Mouse (Mus musculus): Measurements from ENCODE around the gene Diaph2. TPM values are rescaled to one million over a fixed set of nuclear protein-coding genes. Genes with fewer than 3 reads are reported as not detected.

Diaph2 gene
- polyA plus RNA-seq, 1 experiment from 2014 or later: 6.6 TPM

- no peak for ATAC-seq (ENCODE audit: low FRiP score)
- Histone ChIP-seq H3K9ac (no peak overlapping the region), H3K27me3 (no peaks in the 10 kb centered on the region), H3K4me2 (replicated peaks) (no peak overlapping the region), H3K36me3 (no peaks in the 10 kb centered on the region), H3K4me3 (no peak overlapping the region), H3K4me1 (no peaks in the 10 kb centered on the region), H3K27ac (no peak overlapping the region), H3K9me3 (replicated peaks) (no peaks in the 10 kb centered on the region)
- WGBS: 91% methylated on average over 4 of the region's 4 CpGs
Measured at GRCm38 (mm10) chrX:130212759-130213158, 463.2 kb downstream of the Diaph2 start.

GRCm38 (mm10) chrX:130230045-130230444 is 480.5 kb downstream of the Diaph2 start:
- ATAC-seq (ENCODE audit: low FRiP score): no peak
- Histone ChIP-seq H3K9me3 (replicated peaks) (no peaks in the 10 kb centered on the region), H3K27me3 (no peaks in the 10 kb centered on the region), H3K4me2 (replicated peaks) (no peak overlapping the region), H3K4me1 (no peaks in the 10 kb centered on the region), H3K9ac (no peak overlapping the region), H3K4me3 (no peak overlapping the region), H3K36me3 (no peaks in the 10 kb centered on the region), H3K27ac (no peak overlapping the region)
- WGBS: 89% methylated on average over 1 of the region's 1 CpGs

DNA sequence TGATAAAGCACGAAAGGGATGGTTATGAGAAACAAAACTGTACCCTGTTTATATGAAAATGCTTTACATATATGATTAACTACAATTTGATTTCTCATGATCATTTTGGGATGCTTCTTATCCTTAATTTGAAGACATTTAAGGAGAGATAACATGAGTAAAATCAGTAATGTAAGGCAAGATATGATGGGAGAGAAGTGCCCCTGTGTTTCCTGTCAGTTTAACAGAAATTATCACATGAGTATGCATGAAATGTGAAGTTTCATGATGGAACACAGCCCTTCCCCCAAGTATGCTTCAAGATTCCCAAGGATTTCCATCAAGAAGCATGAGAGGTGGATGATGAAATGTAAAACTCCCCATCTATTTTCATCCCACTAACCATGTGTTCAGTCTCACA is 485.6 kb downstream of the Diaph2 start:
- 74% methylated on average over 1 of the region's 1 CpGs for WGBS
- Histone ChIP-seq H3K4me1 (no peaks in the 10 kb centered on the region), H3K27ac (no peak overlapping the region), H3K4me3 (no peak overlapping the region), H3K9me3 (replicated peaks) (no peaks in the 10 kb centered on the region), H3K4me2 (replicated peaks) (no peak overlapping the region), H3K27me3 (no peaks in the 10 kb centered on the region), H3K9ac (no peak overlapping the region), H3K36me3 (no peaks in the 10 kb centered on the region)
- ATAC-seq (ENCODE audit: low FRiP score): no peak

- Histone ChIP-seq H3K9me3 (replicated peaks) (no peaks in the 10 kb centered on the region), H3K4me1 (no peaks in the 10 kb centered on the region), H3K4me3 (no peak overlapping the region), H3K36me3 (no peaks in the 10 kb centered on the region), H3K9ac (no peak overlapping the region), H3K27ac (no peak overlapping the region), H3K27me3 (no peaks in the 10 kb centered on the region), H3K4me2 (replicated peaks) (no peak overlapping the region)
- WGBS: 81% methylated on average over 1 of the region's 1 CpGs
- no peak for ATAC-seq (ENCODE audit: low FRiP score)
Measured at GRCm38 (mm10) chrX:130246652-130247051, 497.1 kb downstream of the Diaph2 start.

DNA sequence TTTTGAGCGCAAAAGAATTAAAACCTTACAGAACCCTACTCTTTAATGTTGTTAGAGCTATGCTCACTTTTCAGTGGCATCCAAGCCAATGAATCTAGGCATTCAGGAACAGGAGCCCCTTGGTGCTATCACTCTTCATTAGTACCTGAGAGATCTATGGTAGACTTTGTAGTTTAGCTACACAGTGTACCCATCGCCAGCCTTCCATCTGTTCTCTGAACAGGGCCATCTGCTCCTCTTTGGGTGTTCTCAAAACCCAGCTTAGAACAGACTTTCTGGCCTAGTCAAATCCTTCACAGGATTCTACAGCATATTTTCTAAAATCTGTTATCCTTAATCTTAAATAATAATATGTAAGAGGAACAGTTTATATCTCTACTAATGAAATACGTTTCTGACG is 504.1 kb downstream of the Diaph2 start:
- Histone ChIP-seq H3K4me3 (no peak overlapping the region), H3K4me2 (replicated peaks) (no peak overlapping the region), H3K27me3 (no peaks in the 10 kb centered on the region), H3K4me1 (no peaks in the 10 kb centered on the region), H3K9ac (no peak overlapping the region), H3K9me3 (replicated peaks) (no peaks in the 10 kb centered on the region), H3K27ac (no peak overlapping the region), H3K36me3 (no peaks in the 10 kb centered on the region)
- 92% methylated on average over 4 of the region's 4 CpGs for WGBS
- ATAC-seq (ENCODE audit: low FRiP score): no peak

- no peaks in the 10 kb centered on the region for H3K27me3 ChIP-seq
Measured at GRCm38 (mm10) chrX:130265707-130266106, 516.2 kb downstream of the Diaph2 start.

GRCm38 (mm10) chrX:130279144-130279543 is 529.6 kb downstream of the Diaph2 start:
- Histone ChIP-seq H3K4me1 (no peaks in the 10 kb centered on the region), H3K9ac (no peak overlapping the region), H3K36me3 (no peaks in the 10 kb centered on the region), H3K27ac (no peak overlapping the region), H3K27me3 (no peaks in the 10 kb centered on the region), H3K4me2 (replicated peaks) (no peak overlapping the region), H3K9me3 (replicated peaks) (no peaks in the 10 kb centered on the region), H3K4me3 (no peak overlapping the region)
- ATAC-seq (ENCODE audit: low FRiP score): no peak
- 87% methylated on average over 4 of the region's 4 CpGs for WGBS

More at GRCm38 (mm10) chrX:130265707-130266106, 516.2 kb downstream of the Diaph2 start:
- H3K4me3 ChIP-seq: no peak overlapping the region
- no peak for ATAC-seq (ENCODE audit: low FRiP score)
- no peak overlapping the region for H3K9ac ChIP-seq
- no peaks in the 10 kb centered on the region for H3K36me3 ChIP-seq
- no peak overlapping the region for H3K4me2 ChIP-seq (replicated peaks)
- no peak overlapping the region for H3K27ac ChIP-seq
- H3K4me1 ChIP-seq: no peaks in the 10 kb centered on the region
- H3K9me3 ChIP-seq (replicated peaks): no peaks in the 10 kb centered on the region

GRCm38 (mm10) chrX:130281484-130281883 is 531.9 kb downstream of the Diaph2 start:
- no peaks in the 10 kb centered on the region for H3K9me3 ChIP-seq (replicated peaks)
- H3K36me3 ChIP-seq: no peaks in the 10 kb centered on the region
- no peak overlapping the region for H3K4me3 ChIP-seq
- WGBS: 79% methylated on average over 2 of the region's 2 CpGs
- ATAC-seq (ENCODE audit: low FRiP score): no peak
- H3K4me2 ChIP-seq (replicated peaks): no peak overlapping the region
- no peaks in the 10 kb centered on the region for H3K27me3 ChIP-seq
- H3K27ac ChIP-seq: no peak overlapping the region
- H3K4me1 ChIP-seq: no peaks in the 10 kb centered on the region
- H3K9ac ChIP-seq: no peak overlapping the region

GRCm38 (mm10) chrX:130287032-130287431 is 537.5 kb downstream of the Diaph2 start:
- Histone ChIP-seq H3K9ac (no peak overlapping the region), H3K4me3 (no peak overlapping the region), H3K27me3 (no peaks in the 10 kb centered on the region), H3K4me1 (no peaks in the 10 kb centered on the region), H3K27ac (no peak overlapping the region), H3K9me3 (replicated peaks) (no peaks in the 10 kb centered on the region), H3K4me2 (replicated peaks) (no peak overlapping the region), H3K36me3 (no peaks in the 10 kb centered on the region)
- ATAC-seq (ENCODE audit: low FRiP score): no peak
- WGBS: 80% methylated on average over 9 of the region's 9 CpGs

GRCm38 (mm10) chrX:130289775-130290174 is 540.2 kb downstream of the Diaph2 start:
- Histone ChIP-seq H3K36me3 (no peaks in the 10 kb centered on the region), H3K27me3 (no peaks in the 10 kb centered on the region), H3K9ac (no peak overlapping the region), H3K4me2 (replicated peaks) (no peak overlapping the region), H3K4me1 (no peaks in the 10 kb centered on the region), H3K4me3 (no peak overlapping the region), H3K27ac (no peak overlapping the region), H3K9me3 (replicated peaks) (no peaks in the 10 kb centered on the region)
- ATAC-seq (ENCODE audit: low FRiP score): no peak
- 87% methylated on average over 5 of the region's 5 CpGs for WGBS

- Histone ChIP-seq H3K4me1 (no peaks in the 10 kb centered on the region), H3K27ac (no peak overlapping the region), H3K4me2 (replicated peaks) (no peak overlapping the region), H3K27me3 (no peaks in the 10 kb centered on the region), H3K36me3 (no peaks in the 10 kb centered on the region), H3K9me3 (replicated peaks) (no peaks in the 10 kb centered on the region), H3K9ac (no peak overlapping the region), H3K4me3 (no peak overlapping the region)
- ATAC-seq (ENCODE audit: low FRiP score): no peak
Measured at GRCm38 (mm10) chrX:130350808-130351435, 601.4 kb downstream of the Diaph2 start.

DNA sequence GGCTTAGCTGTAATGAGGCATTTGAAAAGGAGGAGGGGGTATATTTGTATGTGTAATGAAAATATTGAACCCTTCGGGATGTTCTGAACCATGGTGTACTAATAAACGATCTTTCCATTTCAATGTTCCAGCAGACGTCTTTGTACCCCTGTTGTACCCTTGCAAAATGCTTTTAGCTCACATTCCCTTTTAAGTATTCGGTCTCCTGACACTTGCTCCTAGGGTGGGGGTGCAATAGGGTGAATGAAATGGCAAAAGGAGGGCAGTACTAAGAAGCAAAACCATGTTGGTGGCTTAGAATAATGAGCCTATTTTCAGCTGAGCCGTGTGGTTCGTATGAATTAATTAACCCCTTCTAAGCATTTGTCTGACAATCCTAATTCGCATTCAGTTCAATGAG is 601.9 kb downstream of the Diaph2 start:
- Histone ChIP-seq H3K36me3 (no peaks in the 10 kb centered on the region), H3K4me1 (no peaks in the 10 kb centered on the region), H3K4me3 (no peak overlapping the region), H3K27me3 (no peaks in the 10 kb centered on the region), H3K4me2 (replicated peaks) (no peak overlapping the region), H3K27ac (no peak overlapping the region), H3K9me3 (replicated peaks) (no peaks in the 10 kb centered on the region), H3K9ac (no peak overlapping the region)
- no peak for ATAC-seq (ENCODE audit: low FRiP score)
- 57% methylated on average over 7 of the region's 7 CpGs for WGBS

DNA sequence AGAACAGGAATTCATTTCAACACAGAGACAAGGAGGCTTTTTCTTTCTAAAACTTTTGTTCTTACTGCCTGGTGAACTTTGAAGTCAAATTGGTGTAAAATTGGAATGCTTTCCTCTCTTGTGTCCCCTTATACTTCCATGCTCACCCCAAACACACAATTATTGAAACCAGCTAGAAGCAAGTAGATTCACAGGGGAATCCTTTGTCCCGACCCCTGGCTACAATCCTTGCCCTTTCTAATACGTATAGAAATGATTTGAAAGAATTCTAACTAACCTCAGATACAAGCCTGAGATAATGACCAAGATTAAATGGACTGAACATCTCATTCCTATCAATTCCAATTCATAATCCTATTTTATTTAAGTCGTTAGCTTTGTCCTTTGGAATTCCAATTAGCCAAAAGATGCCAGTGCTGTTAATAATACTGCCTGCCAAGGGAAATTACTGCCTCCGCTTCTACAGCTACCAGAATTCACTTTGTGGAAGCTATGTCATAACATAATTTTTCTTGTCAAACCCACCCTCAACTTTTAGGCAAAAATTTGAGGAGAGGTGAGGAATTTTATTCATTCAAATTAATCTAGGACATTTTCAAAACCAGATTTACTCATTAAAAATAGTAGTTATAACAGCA is 644.1 kb downstream of the Diaph2 start:
- H3K27me3 ChIP-seq: no peaks in the 10 kb centered on the region
- no peak overlapping the region for H3K4me3 ChIP-seq
- no peak overlapping the region for H3K27ac ChIP-seq
- H3K36me3 ChIP-seq: no peaks in the 10 kb centered on the region
- ATAC-seq (ENCODE audit: low FRiP score): no peak
- H3K4me2 ChIP-seq (replicated peaks): no peak overlapping the region
- no peak overlapping the region for H3K9ac ChIP-seq
- WGBS: 58% methylated on average over 4 of the region's 4 CpGs
- no peaks in the 10 kb centered on the region for H3K4me1 ChIP-seq
- no peaks in the 10 kb centered on the region for H3K9me3 ChIP-seq (replicated peaks)
